Mouse (Mus musculus): ENCODE measurements around the gene Marcksl1.

Gene Marcksl1

DNA sequence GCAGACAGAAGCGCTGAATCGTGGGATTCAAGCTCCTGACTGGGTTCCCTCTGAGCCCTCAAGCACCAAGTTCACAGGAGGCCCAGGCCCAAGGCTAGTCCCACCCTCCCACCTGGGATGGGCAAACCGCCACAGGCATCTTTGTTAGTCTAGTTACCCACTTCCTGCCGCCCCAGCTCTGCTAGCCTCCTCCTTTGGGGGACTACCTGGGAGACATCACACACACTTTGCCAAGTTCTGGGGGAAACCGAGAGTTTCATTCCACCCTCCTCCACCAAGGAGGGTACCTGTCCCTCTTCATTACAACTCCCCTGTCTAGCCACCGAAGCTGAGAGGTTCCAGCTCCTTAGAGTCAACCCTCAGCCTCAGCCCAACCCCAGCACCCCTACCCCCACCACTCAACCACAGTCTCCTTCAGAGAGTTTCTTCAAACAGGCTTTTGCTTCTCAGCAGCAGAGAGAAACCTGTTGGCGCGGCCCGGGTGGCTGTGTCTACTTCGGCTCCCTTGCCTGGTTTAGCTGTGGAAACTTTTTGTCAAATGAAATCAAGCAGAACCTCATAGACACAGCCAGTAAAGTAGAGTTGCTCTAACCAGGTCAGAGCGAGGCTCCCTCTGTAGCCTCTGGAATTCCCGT is 45.1 kb downstream of the Marcksl1 start:
- DNase-seq = peak; percentile 24

DNA sequence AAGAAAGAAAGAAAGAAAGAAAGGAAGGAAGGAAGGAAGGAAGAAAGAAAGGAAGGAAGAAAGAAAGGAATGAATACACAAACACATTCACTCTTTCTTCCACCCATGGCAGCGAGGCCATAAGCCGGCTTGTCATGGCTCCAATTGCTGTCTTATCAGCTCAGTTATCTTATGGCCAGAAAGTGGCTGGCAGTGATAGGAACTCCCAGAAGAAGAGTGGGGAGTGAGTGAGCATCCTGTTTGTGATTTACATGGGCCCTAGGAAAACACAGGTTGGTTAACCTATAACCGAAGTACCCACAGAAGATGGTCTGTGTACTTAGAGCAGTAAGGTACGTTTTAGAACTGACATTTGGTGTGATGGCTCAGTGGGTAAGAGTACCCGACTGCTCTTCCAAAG is 47.8 kb downstream of the Marcksl1 start:
- no peak for DNase-seq

DNA sequence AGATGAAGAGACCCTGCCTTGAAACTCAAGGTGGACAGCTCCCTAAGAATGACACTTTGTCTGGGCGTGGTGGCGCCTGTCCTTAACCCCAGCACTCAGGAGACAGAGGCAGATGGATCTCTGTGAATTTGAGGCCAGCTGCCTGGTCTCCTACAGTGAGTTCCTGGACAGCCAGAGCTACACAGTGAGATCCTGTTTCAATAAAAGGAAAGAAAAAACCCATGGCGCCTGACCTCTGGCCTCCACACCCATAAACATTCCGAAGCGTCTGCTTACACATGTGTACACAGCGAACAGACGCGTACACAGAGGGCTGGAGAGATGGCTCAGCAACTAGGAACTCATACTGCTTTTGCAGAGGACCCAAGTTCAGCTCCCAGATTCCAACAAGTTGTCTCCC is 50.3 kb downstream of the Marcksl1 start:
- DNase-seq = peak; percentile 67

DNA sequence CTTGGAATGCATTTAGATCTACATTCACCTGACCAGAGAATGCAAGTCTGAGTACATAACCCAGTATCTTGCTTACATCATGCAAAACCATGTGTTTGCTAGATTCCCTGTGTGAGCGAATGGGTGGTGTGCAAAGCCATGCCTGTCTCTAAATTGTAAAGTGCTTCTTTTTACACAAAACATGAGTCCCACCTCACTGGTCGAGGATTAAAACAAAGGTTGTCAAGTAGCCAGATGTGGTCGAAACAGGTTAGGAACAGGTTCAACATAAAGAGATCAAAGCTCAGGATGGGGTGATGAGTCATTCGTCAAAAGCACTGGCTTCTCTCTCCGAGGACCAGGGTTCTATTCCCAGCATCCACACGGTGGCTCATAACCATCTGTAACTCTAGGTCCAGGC is 51.8 kb downstream of the Marcksl1 start:
- DNase-seq = no peak
